In the genomic region with DNA sequence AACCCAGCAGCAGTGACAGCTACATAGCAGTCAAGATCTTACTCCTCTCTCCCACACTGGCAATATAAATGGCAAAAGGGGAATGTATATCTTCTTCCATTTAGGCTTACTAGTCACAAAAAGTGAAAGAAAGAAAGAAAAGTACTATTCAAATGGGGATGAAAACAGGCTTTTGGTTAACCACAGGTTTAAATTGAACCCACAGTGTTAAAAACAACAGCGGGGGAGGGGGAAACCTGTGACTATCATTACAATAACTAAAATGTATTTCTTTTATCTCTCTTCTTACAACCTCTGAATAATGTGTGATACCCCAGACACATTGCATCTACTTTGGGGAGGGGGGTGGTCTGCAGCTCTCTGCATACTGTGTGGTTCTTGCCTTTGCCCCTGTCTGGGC, we compare ENCODE assay signal across 20 mouse cellular contexts. TPM values are rescaled to one million over a fixed set of nuclear protein-coding genes. Genes with fewer than 3 reads are reported as not detected.
DNase-seq lines count a peak whose midpoint lies in the region; ATAC-seq and TF ChIP-seq lines count a peak whose summit lies in the region.
"Had no signal": no experiment of that assay in that cellular context is flagged by ENCODE, and none has a peak within 500 bp of the region (broad histone marks: within the 10 kb centered on the region; RNA-seq: fewer than 3 reads in every experiment).

No protein-coding gene starts in this region.

- peaks cover 22% of the 10 kb centered on the region for H3K36me3 ChIP-seq in spleen, adult 2 months (ENCODE audit: control insufficient read depth, insufficient read depth, low read length)
- peaks cover 13% of the 10 kb centered on the region; the same call in 1 of the 2 replicates for H3K36me3 ChIP-seq in intestine, embryonic 15.5 days

- DNase-seq in spleen, adult 2 months (ENCODE audit: low read depth in 1 of 2, low spot score in 2 of 2), result no peak
- no peak for DNase-seq in spleen, adult 18-20 months
- DNase-seq in thymus, postnatal 4 days, result peak; percentile 39
- no peak for DNase-seq in thymus, adult 18-20 months
- peak; percentile 82 for DNase-seq in induced T-regulatory cell, adult 2 months (ENCODE audit: low read depth)
- DNase-seq in cerebellum, adult 9-10 months, result no peak
- no peak for DNase-seq in gastrocnemius, adult 18-20 months (ENCODE audit: low spot score)
- DNase-seq: adrenal gland, postnatal 10 days; B cell, adult 2 months; cerebellum, adult 18-20 months; cerebellum, postnatal 10 days; forebrain, postnatal 0 days; gastrocnemius, postnatal 36 days; heart, adult 11 months; heart, postnatal 36 days had no signal

- H3K9me3 ChIP-seq in intestine, embryonic 15.5 days, result no peaks in the 10 kb centered on the region
- H3K9me3 ChIP-seq: embryonic facial prominence, embryonic 10.5 days; forebrain, embryonic 13.5 days; heart, embryonic 13.5 days; hindbrain, embryonic 15.5 days had no signal

- H3K9ac ChIP-seq in intestine, embryonic 15.5 days, result no peak overlapping the region
- H3K9ac ChIP-seq: forebrain, embryonic 13.5 days; forebrain, postnatal 0 days; heart, embryonic 13.5 days; hindbrain, embryonic 15.5 days had no signal

- no peak for TF ChIP-seq POLR2A in spleen, adult 2 months (IDR thresholded peaks at IDR 0.05; ENCODE audit: low read depth, low read length)

- no peak overlapping the region for H3K4me2 ChIP-seq in intestine, embryonic 15.5 days (replicated peaks)
- H3K4me2 ChIP-seq: forebrain, embryonic 13.5 days; heart, embryonic 13.5 days; hindbrain, embryonic 15.5 days had no signal

- H3K4me1 ChIP-seq in spleen, adult 2 months (ENCODE audit: control insufficient read depth, insufficient read depth, insufficient read length), result peaks cover 43% of the 10 kb centered on the region; the same call in 1 of the 2 replicates
- no peaks in the 10 kb centered on the region; the same call in 1 of the 2 replicates for H3K4me1 ChIP-seq in intestine, embryonic 15.5 days (replicated peaks)
- H3K4me1 ChIP-seq: embryonic facial prominence, embryonic 10.5 days; forebrain, embryonic 13.5 days; hindbrain, embryonic 15.5 days had no signal

- WGBS in spleen, adult 2 months, result 24% methylated on average over 1 of the region's 1 CpGs
- 80% methylated on average over 1 of the region's 1 CpGs for WGBS in intestine, embryonic 15.5 days

- no peak for TF ChIP-seq CTCF in spleen, adult 2 months (IDR thresholded peaks at IDR 0.05; ENCODE audit: extremely low read depth, insufficient read depth, insufficient read length, insufficient replicate concordance)

- peak overlapping the region; percentile 84 for H3K27ac ChIP-seq in spleen, adult 2 months (ENCODE audit: insufficient read depth, low read length)
- no peak overlapping the region for H3K27ac ChIP-seq in intestine, embryonic 15.5 days
- H3K27ac ChIP-seq: embryonic facial prominence, embryonic 10.5 days; forebrain, embryonic 13.5 days; heart, embryonic 13.5 days; hindbrain, embryonic 15.5 days had no signal

- H3K27me3 ChIP-seq in spleen, adult 2 months (ENCODE audit: control insufficient read depth, insufficient read depth, low read length), result no peaks in the 10 kb centered on the region
- H3K27me3 ChIP-seq in intestine, embryonic 15.5 days (replicated peaks), result no peaks in the 10 kb centered on the region
- H3K27me3 ChIP-seq: forebrain, embryonic 13.5 days; heart, embryonic 13.5 days; hindbrain, embryonic 15.5 days had no signal

- H3K4me3 ChIP-seq in spleen, adult 2 months (ENCODE audit: extremely low read depth, insufficient read depth, insufficient read length), result no peak overlapping the region
- H3K4me3 ChIP-seq in intestine, embryonic 15.5 days (replicated peaks), result no peak overlapping the region
- H3K4me3 ChIP-seq: embryonic facial prominence, embryonic 10.5 days; forebrain, embryonic 13.5 days; heart, embryonic 13.5 days; hindbrain, embryonic 15.5 days had no signal

- no peak for ATAC-seq in intestine, embryonic 15.5 days
- ATAC-seq: forebrain, embryonic 13.5 days; forebrain, postnatal 0 days had no signal

RNA-seq across cellular contexts. Expression of a gene that starts 55.9 kb away (rescaled TPM):
- polyA plus RNA-seq in spleen, adult 2 months (2012; rRNA removed), result 0.11 TPM in 1 of 2 replicates, not detected in the other
- total RNA-seq in gastrocnemius, adult 18-20 months (2021), result under 1 TPM in 1 of 2 experiments, not detected in 1; 0.28 TPM
- polyA plus RNA-seq in intestine, embryonic 15.5 days (2015; fragmentation: Nextera tagmentation; extraction: Ambion mirVana), result 88.3 and 109 TPM in 2 replicates
- total RNA-seq: adrenal gland, postnatal 10 days; forebrain, postnatal 0 days had no signal

Comparison
In these comparisons a context has a peak if more than half of its experiments do, and no peak if none do; other contexts are left out.
1. DNase-seq: peak in thymus, postnatal 4 days (single experiment) and induced T-regulatory cell, adult 2 months (single experiment); none in spleen, adult 2 months (0 of 2), spleen, adult 18-20 months (0 of 2), thymus, adult 18-20 months (0 of 2), cerebellum, adult 9-10 months (single experiment) and gastrocnemius, adult 18-20 months (single experiment).
2. RNA of a gene that starts 55.9 kb away (polyA plus RNA-seq): 88.3 to 109 TPM in intestine, embryonic 15.5 days; 0.11 TPM in spleen, adult 2 months; every median in the first group is over 10 times any median in the second.